Comparison of ENCODE assay signal across 31 mouse cellular contexts in the genomic region with DNA sequence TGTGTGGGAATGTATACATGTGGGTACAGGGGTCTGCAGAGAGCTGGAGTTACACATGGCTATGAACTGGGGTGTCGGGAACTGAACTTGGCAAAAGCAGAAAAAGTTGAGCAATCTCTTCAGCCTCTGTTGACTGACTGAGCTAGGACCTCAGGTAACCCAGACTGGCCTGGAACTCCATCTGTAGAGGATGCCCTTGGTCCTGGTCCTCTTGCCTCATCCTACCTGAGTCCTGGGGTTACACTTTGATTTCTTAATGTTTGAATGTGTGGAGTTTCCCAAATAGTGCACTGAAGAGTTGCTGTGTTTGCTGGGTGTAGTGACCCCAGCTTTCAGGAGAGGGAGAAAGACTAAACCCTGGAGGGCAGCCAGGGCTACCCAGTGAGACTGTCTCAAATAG. TPM values are rescaled to one million over a fixed set of nuclear protein-coding genes. Genes with fewer than 3 reads are reported as not detected.
DNase-seq lines count a peak whose midpoint lies in the region; ATAC-seq and TF ChIP-seq lines count a peak whose summit lies in the region.
"Had no signal": no experiment of that assay in that cellular context is flagged by ENCODE, and none has a peak within 500 bp of the region (broad histone marks: within the 10 kb centered on the region; RNA-seq: fewer than 3 reads in every experiment).

No protein-coding gene starts in this region.

- H3K27me3 ChIP-seq in liver, embryonic 14.5 days (ENCODE audit: control insufficient read depth, insufficient read depth, low read length) = peaks cover 17% of the 10 kb centered on the region
- H3K27me3 ChIP-seq in liver, embryonic 15.5 days = peaks cover 46% of the 10 kb centered on the region
- no peaks in the 10 kb centered on the region for H3K27me3 ChIP-seq in liver, postnatal 0 days (ENCODE audit: insufficient read depth, low read length)
- H3K27me3 ChIP-seq in kidney, embryonic 16.5 days (ENCODE audit: insufficient read depth, low read length) = peaks cover 4% of the 10 kb centered on the region; the same call in 1 of the 2 replicates
- H3K27me3 ChIP-seq: CH12.LX; embryonic facial prominence, embryonic 15.5 days; heart, embryonic 12.5 days; Patski had no signal

- no peaks in the 10 kb centered on the region for H3K36me3 ChIP-seq in liver, embryonic 14.5 days (replicated peaks; ENCODE audit: control insufficient read depth, insufficient read depth, low read depth)
- no peaks in the 10 kb centered on the region for H3K36me3 ChIP-seq in liver, embryonic 15.5 days (replicated peaks)
- H3K36me3 ChIP-seq in liver, postnatal 0 days (replicated peaks; ENCODE audit: insufficient read depth, low read length) = no peaks in the 10 kb centered on the region
- no peaks in the 10 kb centered on the region for H3K36me3 ChIP-seq in kidney, embryonic 16.5 days (ENCODE audit: insufficient read depth, low read length)
- H3K36me3 ChIP-seq: embryonic facial prominence, embryonic 12.5 days; embryonic facial prominence, embryonic 15.5 days; G1E; heart, embryonic 12.5 days; heart, embryonic 15.5 days; hindbrain, embryonic 10.5 days; hindbrain, embryonic 13.5 days had no signal

- no peak for TF ChIP-seq CTCF in liver, embryonic 14.5 days (IDR thresholded peaks at IDR 0.05; ENCODE audit: low read depth)
- no peak for TF ChIP-seq CTCF in liver, postnatal 0 days (IDR thresholded peaks at IDR 0.05; ENCODE audit: low read depth)

- no peaks in the 10 kb centered on the region for H3K9me3 ChIP-seq in liver, embryonic 14.5 days (ENCODE audit: control insufficient read depth, low read length)
- no peaks in the 10 kb centered on the region for H3K9me3 ChIP-seq in liver, embryonic 15.5 days (replicated peaks)
- no peaks in the 10 kb centered on the region for H3K9me3 ChIP-seq in liver, postnatal 0 days (ENCODE audit: low read length)
- no peaks in the 10 kb centered on the region for H3K9me3 ChIP-seq in kidney, embryonic 16.5 days (ENCODE audit: low read length)
- H3K9me3 ChIP-seq: embryonic facial prominence, embryonic 12.5 days; embryonic facial prominence, embryonic 15.5 days; G1E; heart, embryonic 12.5 days; heart, embryonic 15.5 days; hindbrain, embryonic 10.5 days; hindbrain, embryonic 13.5 days had no signal

- WGBS in liver, embryonic 14.5 days (ENCODE audit: insufficient replicate concordance) = 48% methylated on average over 1 of the region's 1 CpGs
- 66% methylated on average over 1 of the region's 1 CpGs for whole genome bisulfite sequencing in liver, embryonic 15.5 days (ENCODE audit: insufficient replicate concordance)
- WGBS in liver, postnatal 0 days (ENCODE audit: insufficient replicate concordance) = 48% methylated on average over 1 of the region's 1 CpGs
- WGBS in kidney, embryonic 16.5 days = 89% methylated on average over 1 of the region's 1 CpGs

- H3K9ac ChIP-seq in liver, embryonic 14.5 days (replicated peaks) = no peak overlapping the region
- no peak overlapping the region for H3K9ac ChIP-seq in liver, embryonic 15.5 days
- no peak overlapping the region for H3K9ac ChIP-seq in liver, postnatal 0 days (replicated peaks)
- H3K9ac ChIP-seq in kidney, embryonic 16.5 days (replicated peaks; ENCODE audit: low read length) = no peak overlapping the region
- H3K9ac ChIP-seq: embryonic facial prominence, embryonic 12.5 days; embryonic facial prominence, embryonic 15.5 days; forebrain, postnatal 0 days; heart, embryonic 12.5 days; heart, embryonic 15.5 days; hindbrain, embryonic 13.5 days had no signal

- no peak overlapping the region for H3K27ac ChIP-seq in liver, embryonic 14.5 days
- peak overlapping the region; percentile 8; the same call in 1 of the 2 replicates for H3K27ac ChIP-seq in liver, embryonic 15.5 days (replicated peaks)
- H3K27ac ChIP-seq in liver, postnatal 0 days (ENCODE audit: low read depth) = peak overlapping the region; percentile 44
- no peak overlapping the region for H3K27ac ChIP-seq in kidney, embryonic 16.5 days (ENCODE audit: low read length)
- H3K27ac ChIP-seq: embryonic facial prominence, embryonic 12.5 days; embryonic facial prominence, embryonic 15.5 days; heart, embryonic 15.5 days; hindbrain, embryonic 10.5 days; hindbrain, embryonic 13.5 days had no signal

- peak; percentile 61 for ATAC-seq in liver, embryonic 14.5 days (ENCODE audit: insufficient read depth)
- ATAC-seq in liver, embryonic 15.5 days (ENCODE audit: insufficient read depth) = peak; percentile 72
- peak; percentile 91 for ATAC-seq in liver, postnatal 0 days
- no peak for ATAC-seq in kidney, embryonic 16.5 days (ENCODE audit: low FRiP score, low TSS enrichment)
- ATAC-seq: forebrain, embryonic 14.5 days; forebrain, postnatal 0 days; hindbrain, embryonic 16.5 days; Patski had no signal

- no peak for TF ChIP-seq EP300 in liver, embryonic 14.5 days (IDR thresholded peaks at IDR 0.05; ENCODE audit: low read depth)
- peak; percentile 40; the same call in 1 of the 2 replicates for TF ChIP-seq EP300 in liver, postnatal 0 days (IDR thresholded peaks at IDR 0.05; ENCODE audit: low read depth)

- peaks cover 0 to 8% of the 10 kb centered on the region in 2 experiments; a peak in 1 of 4 replicates for H3K4me1 ChIP-seq in liver, embryonic 14.5 days (replicated peaks; ENCODE audit: control insufficient read depth in 2 of 2, insufficient read depth in 2 of 2, low read length in 1 of 2)
- H3K4me1 ChIP-seq in liver, embryonic 15.5 days (replicated peaks) = peaks cover 23% of the 10 kb centered on the region
- peaks cover 17% of the 10 kb centered on the region; the same call in 1 of the 2 replicates for H3K4me1 ChIP-seq in liver, postnatal 0 days (ENCODE audit: insufficient read depth)
- peaks cover 15% of the 10 kb centered on the region for H3K4me1 ChIP-seq in kidney, embryonic 16.5 days (ENCODE audit: insufficient read depth, low read length)

- DNase-seq in cerebellum, adult 9-10 months = peak; percentile 48
- DNase-seq in cerebellum, postnatal 4 days (ENCODE audit: low spot score in 2 of 2) = no peak
- no peak for DNase-seq in liver, embryonic 14.5 days (ENCODE audit: low read depth in 3 of 3, low spot score in 3 of 3)
- DNase-seq in liver = no peak
- DNase-seq in liver, postnatal 0 days = peak; percentile 36
- DNase-seq: adrenal gland, postnatal 14 days; cerebellum, adult 11-12 months; cerebellum, adult 8-10 months; cerebellum, postnatal 14 days; forebrain, postnatal 0 days; gastrocnemius, adult 2 months; gastrocnemius, postnatal 14 days; heart, adult 11 months; heart, postnatal 10 days; heart, postnatal 36 days had no signal

- no peak overlapping the region for H3K4me3 ChIP-seq in liver, embryonic 14.5 days (ENCODE audit: insufficient read depth in 1 of 2, low read depth in 2 of 2, low read length in 2 of 2)
- H3K4me3 ChIP-seq in liver, embryonic 15.5 days (replicated peaks) = no peak overlapping the region
- H3K4me3 ChIP-seq in liver, postnatal 0 days (ENCODE audit: low read depth, low read length) = no peak overlapping the region
- H3K4me3 ChIP-seq in kidney, embryonic 16.5 days (ENCODE audit: low read length) = no peak overlapping the region
- H3K4me3 ChIP-seq: embryonic facial prominence, embryonic 12.5 days; embryonic facial prominence, embryonic 15.5 days; gastrocnemius, adult 2 months; heart, embryonic 12.5 days; heart, embryonic 15.5 days; hindbrain, embryonic 10.5 days; hindbrain, embryonic 13.5 days had no signal

- H3K4me2 ChIP-seq in liver, embryonic 14.5 days (ENCODE audit: low read depth) = no peak overlapping the region
- no peak overlapping the region for H3K4me2 ChIP-seq in liver, embryonic 15.5 days
- no peak overlapping the region for H3K4me2 ChIP-seq in liver, postnatal 0 days (ENCODE audit: low read depth, low read length)
- H3K4me2 ChIP-seq in kidney, embryonic 16.5 days (replicated peaks; ENCODE audit: low read depth, low read length) = no peak overlapping the region
- H3K4me2 ChIP-seq: embryonic facial prominence, embryonic 12.5 days; embryonic facial prominence, embryonic 15.5 days; heart, embryonic 12.5 days; heart, embryonic 15.5 days; hindbrain, embryonic 13.5 days had no signal

RNA-seq across cellular contexts. Expression of gene Gm12248, which starts 2.6 kb away (rescaled TPM):
- polyA plus RNA-seq in liver, embryonic 14.5 days (2012; rRNA removed) = not detected in 2 replicates
- polyA plus RNA-seq in liver, embryonic 14.5 days (2014; fragmentation: Nextera tagmentation; extraction: Ambion mirVana) = not detected in 2 replicates
- not detected in 2 replicates for polyA plus RNA-seq in liver, embryonic 15.5 days (2015; fragmentation: Nextera tagmentation; extraction: Ambion mirVana)
- polyA plus RNA-seq in liver, postnatal 0 days (2015; fragmentation: Nextera tagmentation; extraction: Ambion mirVana) = not detected in 2 replicates
- not detected in 2 replicates for polyA plus RNA-seq in kidney, embryonic 16.5 days (2015; fragmentation: Nextera tagmentation; extraction: Ambion mirVana)
- polyA plus RNA-seq: brain, embryonic 14.5 days; embryonic facial prominence, embryonic 12.5 days; embryonic facial prominence, embryonic 15.5 days; forebrain, embryonic 11.5 days; forebrain, embryonic 14.5 days; forebrain, postnatal 0 days; frontal cortex, adult 2 months; heart, embryonic 12.5 days; heart, embryonic 15.5 days; Patski had no signal

RNA-seq across cellular contexts. Expression of gene Cnot8, which starts 8.4 kb away (rescaled TPM):
- polyA plus RNA-seq in liver, embryonic 14.5 days (2012; rRNA removed) = 21.5 and 26.3 TPM in 2 replicates
- 28.9 and 34.3 TPM in 2 replicates for polyA plus RNA-seq in liver, embryonic 14.5 days (2014; fragmentation: Nextera tagmentation; extraction: Ambion mirVana)
- polyA plus RNA-seq in liver, embryonic 15.5 days (2015; fragmentation: Nextera tagmentation; extraction: Ambion mirVana) = 34.1 and 37.2 TPM in 2 replicates
- 24.3 and 26.2 TPM in 2 replicates for polyA plus RNA-seq in liver, postnatal 0 days (2015; fragmentation: Nextera tagmentation; extraction: Ambion mirVana)
- 89.4 and 93.5 TPM in 2 replicates for polyA plus RNA-seq in kidney, embryonic 16.5 days (2015; fragmentation: Nextera tagmentation; extraction: Ambion mirVana)

Comparison
In these comparisons a context has a peak if more than half of its experiments do, and no peak if none do; other contexts are left out.
1. DNase-seq: peak in cerebellum, adult 9-10 months (single experiment) and liver, postnatal 0 days (single experiment); none in cerebellum, postnatal 4 days (0 of 2), liver, embryonic 14.5 days (0 of 3) and liver (single experiment).
2. H3K27ac ChIP-seq: peak in liver, embryonic 15.5 days (single experiment) and liver, postnatal 0 days (single experiment); none in liver, embryonic 14.5 days (single experiment) and kidney, embryonic 16.5 days (single experiment).